Mouse (Mus musculus) kidney, postnatal 25 days (tissue): ENCODE measurements around the gene Trmt10b.
A peak's percentile ranks its signal among the peaks of the same experiment; 100 is the strongest.

Source experiments
- DNase-seq, 2 experiments: peaks; one replicate each; pipeline ENCODE4 v3.0.0; 2021; ENCODE audit warnings: mixed read lengths in 2 of 2

The Trmt10b gene

GRCm38 (mm10) chr4:45342286-45343155 is 45.6 kb downstream of the Trmt10b start, which contains the start of gene Exosc3:
TSS of gene Exosc3 (minus strand) at chr4:45342732.
- peak; percentile 38 to 73 for DNase-seq

GRCm38 (mm10) chr4:45356653-45357052 is 59.7 kb downstream of the Trmt10b start:
- DNase-seq: no peak
